Mouse (Mus musculus): Measurements from ENCODE around the gene Setd7. TPM values are rescaled to one million over a fixed set of nuclear protein-coding genes. Genes with fewer than 3 reads are reported as not detected.

Setd7 gene
- total and polyA plus RNA-seq, 3 experiments = 16.6 to 34.3 (median 23.6) TPM

- TF ChIP-seq CHD2 (IDR thresholded peaks at IDR 0.05; ENCODE audit: low read length) = no peak
- no peak for TF ChIP-seq HCFC1 (IDR thresholded peaks at IDR 0.05; ENCODE audit: low read depth, low read length)
- TF ChIP-seq ZNF384 (IDR thresholded peaks at IDR 0.05; ENCODE audit: low read depth, low read length) = no peak
- no peak for TF ChIP-seq KAT2A (IDR thresholded peaks at IDR 0.05; ENCODE audit: insufficient replicate concordance, low read length)
- no peak for TF ChIP-seq TBP (conservative IDR thresholded peaks at IDR 0.05; ENCODE audit: low read depth, low read length)
- peak; percentile 65; the same call in 1 of the 2 replicates for TF ChIP-seq SIN3A (IDR thresholded peaks at IDR 0.05; ENCODE audit: low read length)
- TF ChIP-seq MEF2A (IDR thresholded peaks at IDR 0.05; ENCODE audit: borderline replicate concordance, low read depth, low read length) = no peak
- no peak for TF ChIP-seq CTCF (conservative IDR thresholded peaks at IDR 0.05 in 1 of 2, IDR thresholded peaks at IDR 0.05 in 1 of 2; ENCODE audit: low read depth in 2 of 2, low read length in 2 of 2)
Observed at GRCm38 (mm10) chr3:51552197-51552596, 8.5 kb downstream of the Setd7 start (continued).

- Histone ChIP-seq H3K9ac (ENCODE audit: insufficient read depth, low read depth) (no peak overlapping the region), H3K27ac (ENCODE audit: insufficient read depth, low read depth) (no peak overlapping the region), H3K4me2 (ENCODE audit: insufficient read depth, low read depth, poor library complexity, severe bottlenecking) (no peak overlapping the region), H3K79me2 (replicated peaks; ENCODE audit: control insufficient read depth, extremely low read depth, insufficient read depth, poor library complexity, severe bottlenecking) (peaks cover 59% of the 10 kb centered on the region), H3K27me3 (replicated peaks) (no peaks in the 10 kb centered on the region), H3K9me3 (replicated peaks; ENCODE audit: low read length) (no peaks in the 10 kb centered on the region), H3K4me3 (replicated peaks in 1 of 3; ENCODE audit: low read depth in 2 of 3, low read length in 2 of 3, poor library complexity in 1 of 3) (no peak overlapping the region), H3K4me1 (ENCODE audit: control insufficient read depth in 1 of 2, insufficient read depth in 2 of 2) (peaks cover 4 to 30% of the 10 kb centered on the region in 2 experiments), H3K36me3 (replicated peaks in 1 of 2; ENCODE audit: control insufficient read depth in 1 of 2, insufficient read depth in 1 of 2, low read length in 1 of 2) (peaks cover 44 to 79% of the 10 kb centered on the region in 2 experiments)
- dilution Hi-C loops (cut with MboI; ENCODE audit: extremely low pct_ligation_motif_present, extremely low pct_unique_long_range_greater_than_20kb, low sequenced_read_pairs) (no loop called here), in situ Hi-C loops (cut with MboI; ENCODE audit: low pct_ligation_motif_present, low pct_unique_long_range_greater_than_20kb, low sequenced_read_pairs) (no loop called here)
- TF ChIP-seq BHLHE40 (IDR thresholded peaks at IDR 0.05; ENCODE audit: low read depth, low read length) = peak; percentile 33; the same call in 1 of the 2 replicates
- no peak for TF ChIP-seq TCF12 (IDR thresholded peaks at IDR 0.05; ENCODE audit: low read depth, low read length)
- no peak for TF ChIP-seq ZC3H11A (IDR thresholded peaks at IDR 0.05; ENCODE audit: low read depth, low read length)
- DNase-seq (ENCODE audit: extremely low read depth) = no peak
Observed at GRCm38 (mm10) chr3:51548987-51549579, 11.6 kb downstream of the Setd7 start.

- H3K4me2 ChIP-seq (ENCODE audit: insufficient read depth, low read depth, poor library complexity, severe bottlenecking) = no peak overlapping the region
- H3K27ac ChIP-seq (ENCODE audit: insufficient read depth, low read depth) = no peak overlapping the region
- in situ Hi-C loops (cut with MboI; ENCODE audit: low pct_ligation_motif_present, low pct_unique_long_range_greater_than_20kb, low sequenced_read_pairs) (no loop called here), dilution Hi-C loops (cut with MboI; ENCODE audit: extremely low pct_ligation_motif_present, extremely low pct_unique_long_range_greater_than_20kb, low sequenced_read_pairs) (no loop called here)
- H3K9me3 ChIP-seq (replicated peaks; ENCODE audit: low read length) = no peaks in the 10 kb centered on the region
- no peak overlapping the region for H3K4me3 ChIP-seq (replicated peaks in 1 of 3; ENCODE audit: low read depth in 2 of 3, low read length in 2 of 3, poor library complexity in 1 of 3)
- no peak for DNase-seq (ENCODE audit: extremely low read depth)
- peaks cover 2 to 26% of the 10 kb centered on the region in 2 experiments for H3K4me1 ChIP-seq (ENCODE audit: control insufficient read depth in 1 of 2, insufficient read depth in 2 of 2)
- no peak overlapping the region for H3K9ac ChIP-seq (ENCODE audit: insufficient read depth, low read depth)
- TF ChIP-seq ZC3H11A (IDR thresholded peaks at IDR 0.05; ENCODE audit: low read depth, low read length) (no peak), ELF1 (IDR thresholded peaks at IDR 0.05; ENCODE audit: low read depth, low read length) (no peak), CHD2 (IDR thresholded peaks at IDR 0.05; ENCODE audit: low read length) (no peak), GABPA (IDR thresholded peaks at IDR 0.05; ENCODE audit: insufficient replicate concordance, low read depth, low read length) (no peak), BHLHE40 (IDR thresholded peaks at IDR 0.05; ENCODE audit: low read depth, low read length) (no peak), RAD21 (IDR thresholded peaks at IDR 0.05; ENCODE audit: low read depth, low read length) (no peak)
- H3K36me3 ChIP-seq (replicated peaks in 1 of 2; ENCODE audit: control insufficient read depth in 1 of 2, insufficient read depth in 1 of 2, low read length in 1 of 2) = peaks cover 56 to 92% of the 10 kb centered on the region in 2 experiments
- no peaks in the 10 kb centered on the region for H3K27me3 ChIP-seq (replicated peaks)
- peaks cover 51% of the 10 kb centered on the region for H3K79me2 ChIP-seq (replicated peaks; ENCODE audit: control insufficient read depth, extremely low read depth, insufficient read depth, poor library complexity, severe bottlenecking)
Observed at GRCm38 (mm10) chr3:51547577-51547976, 13.1 kb downstream of the Setd7 start.

All from CH12.LX (cell line).